Mouse (Mus musculus) myocyte (in vitro differentiated cells): Measurements from ENCODE around the gene Olfr1389.
"Not testable (repeated sequence)": the region's sequence is repeated elsewhere in the genome, so short reads cannot be mapped to it uniquely, and the experiment has no call there.

Experiments used
- CEBPB ChIP-seq: IDR thresholded peaks from 2 replicates; pipeline ENCODE4 v1.6.1; 2011; ENCODE audit warnings: mild to moderate bottlenecking, moderate library complexity; ENCODE audit not compliant: poor library complexity, insufficient read depth, severe bottlenecking
- E2F4 ChIP-seq: IDR thresholded peaks from one replicate; pipeline ENCODE4 v1.6.1; 2011; ENCODE audit warnings: mild to moderate bottlenecking, control low read depth, moderate library complexity; ENCODE audit not compliant: insufficient read depth
- MAX ChIP-seq: IDR thresholded peaks from one replicate; pipeline ENCODE4 v1.6.1; 2011; ENCODE audit warnings: low read depth, mild to moderate bottlenecking, control low read depth
- MYOD1 ChIP-seq, 3 experiments: IDR thresholded peaks; one replicate each; pipeline ENCODE4 v1.6.1; 2011; ENCODE audit warnings: control low read depth in 2 of 3, low read depth in 2 of 3, mild to moderate bottlenecking in 2 of 3, moderate library complexity in 1 of 3; ENCODE audit not compliant: insufficient read length in 2 of 3, control insufficient read depth in 1 of 3
- MYOG ChIP-seq, 3 experiments: IDR thresholded peaks; one replicate each; pipeline ENCODE4 v1.6.1; 2011; ENCODE audit warnings: control low read depth in 2 of 3, low read depth in 2 of 3, mild to moderate bottlenecking in 2 of 3; ENCODE audit not compliant: insufficient read length in 2 of 3, control insufficient read depth in 1 of 3, insufficient read depth in 1 of 3
- POLR2A ChIP-seq: IDR thresholded peaks from one replicate; pipeline ENCODE4 v1.6.1; 2011; ENCODE audit warnings: low read depth, mild to moderate bottlenecking, control low read depth, moderate library complexity; ENCODE audit not compliant: insufficient read length
- POLR2AphosphoS2 ChIP-seq: IDR thresholded peaks from one replicate; pipeline ENCODE4 v1.6.1; 2011; ENCODE audit warnings: low read depth, control low read depth; ENCODE audit not compliant: insufficient read length
- REST ChIP-seq: IDR thresholded peaks from one replicate; pipeline ENCODE4 v1.6.1; 2011; ENCODE audit warnings: mild to moderate bottlenecking, control low read depth, moderate library complexity; ENCODE audit not compliant: insufficient read depth, insufficient read length
- SRF ChIP-seq: IDR thresholded peaks from one replicate; pipeline ENCODE4 v1.6.1; 2011; ENCODE audit warnings: low read depth; ENCODE audit not compliant: control insufficient read depth, insufficient read length
- TCF12 ChIP-seq: IDR thresholded peaks from one replicate; pipeline ENCODE4 v1.6.1; 2011; ENCODE audit warnings: mild to moderate bottlenecking, control low read depth; ENCODE audit not compliant: poor library complexity, insufficient read depth, severe bottlenecking
- TCF3 ChIP-seq: IDR thresholded peaks from one replicate; pipeline ENCODE4 v1.6.1; 2011; ENCODE audit warnings: low read depth, control low read depth; ENCODE audit not compliant: insufficient read length
- USF1 ChIP-seq: IDR thresholded peaks from one replicate; pipeline ENCODE4 v1.6.1; 2011; ENCODE audit warnings: low read depth, mild to moderate bottlenecking, control low read depth, moderate library complexity

DNA sequence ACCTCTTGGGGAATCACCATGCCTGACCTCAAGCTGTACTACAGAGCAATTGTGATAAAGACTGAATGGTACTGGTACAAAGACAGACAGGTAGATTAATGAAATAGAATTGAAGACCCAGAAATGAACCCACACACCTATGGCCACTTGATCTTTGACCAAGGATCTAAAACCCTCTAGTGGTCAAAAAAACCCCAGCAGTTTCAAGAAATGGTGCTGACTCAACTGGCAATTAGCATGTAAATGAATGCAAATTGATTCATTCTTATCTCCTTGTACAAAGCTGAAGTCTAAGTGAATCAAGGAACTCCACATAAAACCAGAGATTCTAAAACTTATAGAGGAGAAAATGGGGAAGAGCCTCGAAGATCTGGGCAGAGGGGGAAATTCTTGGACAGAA is 30.2 kb upstream of the Olfr1389 start:
- TF ChIP-seq POLR2A; REST; MAX; USF1; TCF12; E2F4; MYOD1 (IDR thresholded peaks at IDR 0.05; ENCODE audit: control insufficient read depth in 1 of 3, insufficient read length in 2 of 3, low read depth in 2 of 3); POLR2AphosphoS2; MYOG (IDR thresholded peaks at IDR 0.05; ENCODE audit: control insufficient read depth in 1 of 3, insufficient read depth in 1 of 3, insufficient read length in 2 of 3, low read depth in 2 of 3); SRF; TCF3; CEBPB: not testable (repeated sequence)
